Mouse (Mus musculus) limb, embryonic 12.5 days (tissue): ENCODE data around the gene Mcu. TPM values are rescaled to one million over a fixed set of nuclear protein-coding genes. Genes with fewer than 3 reads are reported as not detected.

Experiments used
- ATAC-seq: fragments of 200-750 bp; cut with Nextera tagmentation; 2 replicates; pipeline ENCODE4 v1.8.0; 2017; ENCODE audit warnings: low read depth, moderate TSS enrichment; ENCODE audit not compliant: insufficient number of reproducible peaks, insufficient read depth, low FRiP score, low TSS enrichment
- H3K27ac ChIP-seq: fragments of 300-500 bp; sonication (generic); 2 replicates; pipeline ENCODE4 v1.5.1; 2016; ENCODE audit warnings: mild to moderate bottlenecking, moderate library complexity
- H3K27me3 ChIP-seq: fragments of 300-500 bp; sonication (generic); 2 replicates; pipeline ENCODE4 v1.6.1; 2016; ENCODE audit warnings: mild to moderate bottlenecking, moderate library complexity
- H3K36me3 ChIP-seq: fragments of 300-500 bp; sonication (generic); 2 replicates; pipeline ENCODE4 v1.6.1; 2016; ENCODE audit warnings: mild to moderate bottlenecking, moderate library complexity
- H3K4me1 ChIP-seq: fragments of 300-500 bp; sonication (generic); replicated peaks from 2 replicates; pipeline ENCODE4 v1.6.1; 2016
- H3K4me2 ChIP-seq: fragments of 300-500 bp; sonication (generic); 2 replicates; pipeline ENCODE4 v1.6.1; 2016; ENCODE audit warnings: mild to moderate bottlenecking, moderate library complexity
- H3K4me3 ChIP-seq: fragments of 300-500 bp; sonication (generic); replicated peaks from 2 replicates; pipeline ENCODE4 v1.5.1; 2016; ENCODE audit warnings: mild to moderate bottlenecking
- H3K9ac ChIP-seq: fragments of 300-500 bp; sonication (generic); replicated peaks from 2 replicates; pipeline ENCODE4 v1.6.1; 2016; ENCODE audit warnings: mild to moderate bottlenecking, moderate library complexity
- H3K9me3 ChIP-seq: fragments of 300-500 bp; sonication (generic); 2 replicates; pipeline ENCODE4 v1.6.1; 2016; ENCODE audit warnings: mild to moderate bottlenecking, moderate library complexity
- WGBS: fragments of 180-500 bp; shearing (Covaris S2); methylation state at CpG from one replicate; pipeline ENCODE4 v1.1.7; 2016; 5-methylcytosine and 5-hydroxymethylcytosine counted together
- polyA plus RNA-seq: library from polyadenylated mRNA; unstranded; fragments of >200 nt; fragmentation: Nextera tagmentation; extraction: Ambion mirVana; gene quantifications from 2 replicates; pipeline ENCODE4 v1.2.1, GENCODE M21; 2016

The Mcu gene
- polyA plus RNA-seq, 1 experiment from 2014 or later, result 48.4 TPM

DNA sequence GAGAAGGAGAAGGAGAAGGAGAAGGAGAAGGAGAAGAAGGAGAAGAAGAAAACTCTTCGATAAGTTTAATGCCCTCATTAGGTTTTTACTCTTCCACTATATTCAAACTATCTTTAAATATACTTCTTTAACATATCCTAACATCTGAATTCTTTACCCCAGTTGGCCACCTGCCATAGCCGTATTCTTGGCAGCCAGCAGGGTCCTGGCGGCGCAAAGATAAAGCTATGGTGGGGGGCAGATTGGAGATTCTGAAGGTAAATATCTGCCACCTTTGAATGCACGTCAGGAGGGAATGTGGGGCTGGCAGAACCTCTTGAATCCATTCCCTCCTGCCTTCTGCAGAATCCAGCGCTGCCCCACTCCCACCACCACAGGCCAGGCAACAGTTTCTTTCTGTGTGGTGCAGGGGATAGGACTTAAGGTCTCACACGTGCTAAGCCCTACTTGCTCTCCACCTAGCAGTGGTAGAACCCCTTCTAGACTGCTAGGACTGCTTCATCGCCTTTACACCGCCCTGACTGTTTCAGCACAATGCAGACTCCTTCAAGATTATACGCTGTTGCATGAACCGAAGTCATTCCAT lies 11.5 kb downstream of the Mcu start:
- no peaks in the 10 kb centered on the region for H3K9me3 ChIP-seq
- WGBS, result 87% methylated on average over 11 of the region's 11 CpGs
- ATAC-seq, result no peak

DNA sequence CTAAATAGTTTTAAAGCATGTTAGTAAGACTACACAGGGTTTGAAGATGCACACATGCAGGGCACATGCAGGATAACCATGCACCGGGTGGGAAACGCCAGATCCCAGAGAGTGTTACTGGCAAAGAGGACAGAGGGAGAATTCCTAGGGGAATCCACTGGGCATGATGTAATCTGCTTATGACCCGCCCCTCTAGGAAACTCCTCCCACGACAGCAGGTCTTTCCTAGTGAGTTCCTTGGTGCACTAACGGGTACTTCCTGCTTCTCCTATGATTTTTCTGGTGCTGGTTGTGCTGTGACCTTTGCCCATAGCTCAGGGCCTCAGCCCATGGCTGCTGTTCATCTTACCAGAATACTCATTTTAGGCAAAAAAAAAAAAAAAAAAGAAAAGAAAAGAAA lies 12.6 kb downstream of the Mcu start:
- no peak overlapping the region for H3K27ac ChIP-seq
- ATAC-seq, result no peak
- H3K9ac ChIP-seq, result no peak overlapping the region
- H3K36me3 ChIP-seq, result peaks cover 5% of the 10 kb centered on the region; the same call in 1 of the 2 replicates
- no peak overlapping the region for H3K4me3 ChIP-seq
- H3K4me1 ChIP-seq, result peaks cover 5% of the 10 kb centered on the region
- no peaks in the 10 kb centered on the region for H3K27me3 ChIP-seq
- no peaks in the 10 kb centered on the region for H3K9me3 ChIP-seq
- H3K4me2 ChIP-seq, result no peak overlapping the region
- 61% methylated on average over 5 of the region's 5 CpGs for WGBS

More for the DNA sequence above, 11.5 kb downstream of the Mcu start:
- Histone ChIP-seq H3K36me3 (no peaks in the 10 kb centered on the region), H3K9ac (no peak overlapping the region), H3K4me1 (peaks cover 12% of the 10 kb centered on the region), H3K4me3 (no peak overlapping the region), H3K4me2 (no peak overlapping the region), H3K27me3 (no peaks in the 10 kb centered on the region), H3K27ac (no peak overlapping the region)

DNA sequence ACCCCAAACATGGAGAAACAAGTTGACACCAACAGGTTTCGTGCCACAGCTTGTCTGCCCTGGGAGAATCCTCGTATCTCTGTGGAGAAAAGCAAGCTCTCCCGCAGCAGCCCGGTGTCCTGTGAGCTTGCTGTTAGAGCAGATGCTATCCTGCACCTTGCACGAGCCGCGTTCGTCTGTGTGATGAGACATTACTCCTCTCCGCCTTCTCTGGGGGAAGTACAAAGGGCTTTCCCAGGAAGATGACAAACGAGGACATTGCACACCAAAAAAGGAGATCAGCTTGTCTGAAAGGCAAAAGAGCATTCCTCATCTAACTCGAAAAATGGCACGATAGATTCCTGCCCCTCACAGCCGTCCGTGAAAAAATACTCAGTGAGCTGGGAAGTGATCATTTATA lies 13.6 kb downstream of the Mcu start:
- Histone ChIP-seq H3K9me3 (no peaks in the 10 kb centered on the region), H3K4me1 (peaks cover 5% of the 10 kb centered on the region), H3K27ac (no peak overlapping the region), H3K4me3 (no peak overlapping the region), H3K36me3 (peaks cover 10% of the 10 kb centered on the region; the same call in 1 of the 2 replicates), H3K9ac (no peak overlapping the region), H3K4me2 (no peak overlapping the region), H3K27me3 (no peaks in the 10 kb centered on the region)
- 80% methylated on average over 14 of the region's 14 CpGs for WGBS
- ATAC-seq, result no peak

DNA sequence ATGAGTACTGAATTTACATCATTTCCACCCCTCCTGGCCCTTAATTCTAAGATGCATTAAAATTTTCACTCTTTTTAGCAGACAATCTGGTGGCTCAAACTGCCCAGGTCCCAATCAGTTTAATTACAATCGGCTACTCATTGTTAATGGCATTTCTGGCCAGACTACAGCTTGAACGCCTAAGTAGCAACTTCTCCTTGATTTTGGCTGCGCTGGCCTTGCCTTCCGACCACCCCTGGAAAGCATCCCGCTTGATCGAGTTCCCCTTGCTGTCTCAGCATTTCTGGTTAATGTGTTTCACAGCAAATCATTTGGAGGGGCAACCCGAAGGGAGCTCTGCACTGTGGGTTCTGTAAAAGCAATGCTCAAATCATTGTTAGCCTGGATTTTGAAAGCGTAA lies 14.4 kb downstream of the Mcu start:
- H3K27ac ChIP-seq, result no peak overlapping the region

DNA sequence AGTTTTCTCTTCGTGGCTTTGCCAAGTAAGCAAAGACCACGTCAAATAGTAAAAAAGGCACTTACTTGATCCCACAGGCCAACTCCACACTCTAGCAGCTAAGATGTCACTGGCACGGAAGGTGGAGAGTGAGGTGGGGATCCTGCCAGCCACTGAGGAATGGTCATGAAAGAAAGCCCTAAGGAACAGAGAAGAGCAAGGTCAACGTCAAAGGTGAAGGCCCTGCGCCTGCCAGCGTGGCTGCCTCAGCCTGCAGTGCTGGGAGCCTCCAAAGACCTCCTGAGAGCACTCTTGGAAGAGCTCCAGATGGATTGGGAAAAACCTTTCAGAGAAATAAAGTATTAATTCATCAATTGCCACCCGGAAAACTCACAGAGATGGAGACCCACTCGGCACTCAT lies 16.0 kb downstream of the Mcu start:
- no peak for ATAC-seq
- H3K9me3 ChIP-seq, result no peaks in the 10 kb centered on the region
- no peak overlapping the region for H3K27ac ChIP-seq
- H3K4me2 ChIP-seq, result no peak overlapping the region
- no peak overlapping the region for H3K4me3 ChIP-seq
- no peaks in the 10 kb centered on the region for H3K27me3 ChIP-seq
- H3K36me3 ChIP-seq, result peaks cover 10% of the 10 kb centered on the region; the same call in 1 of the 2 replicates
- H3K4me1 ChIP-seq, result peaks cover 5% of the 10 kb centered on the region
- H3K9ac ChIP-seq, result no peak overlapping the region
- 82% methylated on average over 8 of the region's 8 CpGs for WGBS

More for the DNA sequence above, 14.4 kb downstream of the Mcu start:
- Histone ChIP-seq H3K4me2 (no peak overlapping the region), H3K27me3 (no peaks in the 10 kb centered on the region), H3K36me3 (peaks cover 10% of the 10 kb centered on the region; the same call in 1 of the 2 replicates), H3K9ac (no peak overlapping the region), H3K4me1 (peaks cover 5% of the 10 kb centered on the region), H3K4me3 (no peak overlapping the region), H3K9me3 (no peaks in the 10 kb centered on the region)
- no peak for ATAC-seq
- WGBS, result 61% methylated on average over 8 of the region's 8 CpGs

DNA sequence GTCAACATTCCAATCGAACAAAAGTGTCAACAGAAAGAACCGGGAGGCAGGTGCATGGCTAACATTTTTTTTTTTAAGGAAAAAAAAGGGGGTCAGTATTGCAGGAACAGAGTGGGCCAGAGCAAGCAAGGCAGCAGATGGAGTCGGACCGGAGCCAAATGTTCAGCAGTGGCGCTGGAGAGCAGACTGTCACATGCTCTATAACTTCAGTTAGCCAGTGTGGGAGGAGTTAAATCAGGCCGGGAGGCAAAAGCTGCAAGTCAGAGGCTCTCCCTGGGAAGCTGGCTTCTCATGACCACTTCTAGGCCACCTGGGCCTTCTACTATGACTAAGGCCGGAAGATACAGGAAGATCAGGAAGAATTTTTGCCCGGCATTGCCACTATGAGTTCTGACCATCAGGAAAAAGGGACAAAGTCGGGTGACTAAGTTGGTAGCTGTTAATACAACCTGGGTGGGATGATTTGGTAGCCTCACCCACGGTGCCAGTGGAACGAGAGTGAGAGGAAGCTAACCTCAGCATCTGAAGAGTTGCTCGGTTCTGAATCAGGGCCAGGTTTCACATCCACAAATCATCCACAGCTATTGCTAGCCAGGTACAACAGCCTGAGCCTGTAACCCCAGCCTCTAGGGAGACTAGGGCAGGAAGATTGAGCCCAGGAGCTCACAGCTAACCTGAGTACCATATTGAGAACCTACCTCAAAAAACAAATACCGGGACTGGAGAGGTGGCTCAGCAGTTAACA lies 22.5 kb downstream of the Mcu start:
- no peaks in the 10 kb centered on the region for H3K27me3 ChIP-seq
- peaks cover 10% of the 10 kb centered on the region; the same call in 1 of the 2 replicates for H3K36me3 ChIP-seq
- H3K4me2 ChIP-seq, result no peak overlapping the region
- no peak overlapping the region for H3K4me3 ChIP-seq
- H3K4me1 ChIP-seq, result no peaks in the 10 kb centered on the region
- no peak for ATAC-seq
- no peak overlapping the region for H3K9ac ChIP-seq
- no peaks in the 10 kb centered on the region for H3K9me3 ChIP-seq
- WGBS, result 73% methylated on average over 13 of the region's 13 CpGs
- H3K27ac ChIP-seq, result no peak overlapping the region

DNA sequence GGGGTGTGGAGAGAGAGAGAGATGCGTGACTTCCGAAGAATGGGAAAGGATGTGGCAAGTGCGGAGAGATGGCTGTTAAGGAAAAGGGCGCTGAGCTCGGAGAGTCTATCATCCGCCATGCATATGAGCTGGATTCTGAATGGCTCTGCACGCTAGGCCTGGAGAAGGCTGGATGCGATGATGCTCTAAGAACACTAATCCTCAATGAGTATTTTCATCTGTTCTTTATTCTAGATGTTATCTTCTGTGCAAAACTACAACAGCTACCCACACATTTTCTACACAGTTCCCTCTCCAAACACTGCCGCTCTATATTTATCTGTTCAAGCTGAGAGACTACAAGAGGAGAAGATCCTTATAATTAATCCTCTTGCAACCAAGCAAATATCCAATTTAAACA lies 25.9 kb downstream of the Mcu start:
- 98% methylated on average over 9 of the region's 9 CpGs for WGBS
- no peaks in the 10 kb centered on the region for H3K4me1 ChIP-seq
- H3K4me3 ChIP-seq, result no peak overlapping the region
- no peak overlapping the region for H3K4me2 ChIP-seq
- no peaks in the 10 kb centered on the region for H3K27me3 ChIP-seq
- H3K27ac ChIP-seq, result no peak overlapping the region
- H3K9me3 ChIP-seq, result no peaks in the 10 kb centered on the region
- H3K9ac ChIP-seq, result no peak overlapping the region
- H3K36me3 ChIP-seq, result 0 out of 2 replicates have a peak, but pooled peaks cover 4% of the 10 kb centered on the region
- no peak for ATAC-seq

DNA sequence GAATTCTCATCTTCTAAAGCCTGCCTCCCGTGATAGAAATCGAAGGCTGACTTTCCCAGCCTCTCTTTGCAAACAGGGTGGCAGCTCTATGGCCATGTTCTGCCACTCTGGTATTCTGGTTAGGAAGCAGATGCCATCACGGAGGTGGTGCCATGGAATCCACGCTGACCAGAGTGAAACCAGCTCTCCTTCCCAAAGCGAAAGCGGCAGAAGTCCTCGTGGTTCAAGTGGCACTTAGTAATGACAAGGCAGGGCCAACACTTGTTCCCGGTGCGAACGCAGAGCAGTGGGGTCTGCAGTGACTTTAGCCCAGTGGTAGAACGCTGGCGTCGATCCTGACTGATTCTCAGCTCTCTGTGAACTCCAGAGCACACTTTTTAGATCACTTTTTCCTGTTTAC lies 26.6 kb downstream of the Mcu start:
- no peaks in the 10 kb centered on the region for H3K4me1 ChIP-seq
- H3K36me3 ChIP-seq, result 0 out of 2 replicates have a peak, but pooled peaks cover 4% of the 10 kb centered on the region
- ATAC-seq, result no peak
- no peaks in the 10 kb centered on the region for H3K27me3 ChIP-seq
- no peak overlapping the region for H3K4me2 ChIP-seq
- H3K9me3 ChIP-seq, result no peaks in the 10 kb centered on the region
- WGBS, result 83% methylated on average over 13 of the region's 13 CpGs
- no peak overlapping the region for H3K27ac ChIP-seq
- H3K9ac ChIP-seq, result no peak overlapping the region
- no peak overlapping the region for H3K4me3 ChIP-seq

DNA sequence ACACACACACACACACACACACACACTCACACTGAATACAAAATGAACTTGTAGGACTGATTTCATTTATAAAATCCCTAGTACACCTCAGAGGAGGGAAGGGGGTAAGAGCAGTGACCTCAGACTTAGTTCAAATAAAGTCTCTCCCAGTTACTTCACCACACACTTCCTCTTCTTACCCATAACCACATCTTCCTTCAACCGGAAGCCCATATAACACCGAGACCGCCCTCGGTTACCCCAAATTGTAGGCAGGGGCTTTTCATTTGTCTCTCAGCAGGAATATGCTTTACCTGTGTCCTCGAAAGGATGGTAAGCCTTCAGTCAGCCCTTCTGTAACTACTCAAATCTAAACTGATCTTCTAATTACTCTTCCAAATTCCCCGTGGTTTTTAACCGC lies 27.1 kb downstream of the Mcu start:
- H3K9me3 ChIP-seq, result no peaks in the 10 kb centered on the region
- H3K27ac ChIP-seq, result no peak overlapping the region
- no peak overlapping the region for H3K9ac ChIP-seq
- ATAC-seq, result no peak
- H3K4me3 ChIP-seq, result no peak overlapping the region
- no peaks in the 10 kb centered on the region for H3K27me3 ChIP-seq
- no peaks in the 10 kb centered on the region for H3K4me1 ChIP-seq
- H3K36me3 ChIP-seq, result 0 out of 2 replicates have a peak, but pooled peaks cover 3% of the 10 kb centered on the region
- H3K4me2 ChIP-seq, result no peak overlapping the region
- 84% methylated on average over 7 of the region's 7 CpGs for WGBS

DNA sequence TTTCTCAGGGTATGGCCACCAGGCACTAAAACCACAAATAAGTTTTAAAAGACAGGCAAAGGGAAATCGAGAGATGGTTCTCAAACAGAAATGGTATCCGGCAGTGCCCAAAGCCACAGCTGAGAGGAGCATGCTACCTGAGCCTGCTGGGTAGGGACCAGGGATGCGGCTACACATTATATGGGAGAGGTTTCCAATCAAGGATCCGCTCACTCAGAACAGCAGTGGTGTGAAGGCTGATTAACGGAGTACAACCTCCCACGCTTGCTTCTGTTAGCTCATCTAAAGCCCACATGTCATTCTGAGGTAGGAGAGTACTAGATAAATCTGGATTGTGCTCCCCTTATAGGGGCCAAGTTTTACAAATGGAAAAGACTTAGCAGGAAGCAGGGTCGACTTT lies 28.4 kb downstream of the Mcu start:
- no peak for ATAC-seq
- Histone ChIP-seq H3K4me2 (no peak overlapping the region), H3K36me3 (peaks cover 4% of the 10 kb centered on the region), H3K9me3 (peaks cover 4% of the 10 kb centered on the region; the same call in 1 of the 2 replicates), H3K27me3 (no peaks in the 10 kb centered on the region), H3K9ac (no peak overlapping the region), H3K27ac (no peak overlapping the region), H3K4me3 (no peak overlapping the region), H3K4me1 (no peaks in the 10 kb centered on the region)
- WGBS, result 85% methylated on average over 7 of the region's 7 CpGs

DNA sequence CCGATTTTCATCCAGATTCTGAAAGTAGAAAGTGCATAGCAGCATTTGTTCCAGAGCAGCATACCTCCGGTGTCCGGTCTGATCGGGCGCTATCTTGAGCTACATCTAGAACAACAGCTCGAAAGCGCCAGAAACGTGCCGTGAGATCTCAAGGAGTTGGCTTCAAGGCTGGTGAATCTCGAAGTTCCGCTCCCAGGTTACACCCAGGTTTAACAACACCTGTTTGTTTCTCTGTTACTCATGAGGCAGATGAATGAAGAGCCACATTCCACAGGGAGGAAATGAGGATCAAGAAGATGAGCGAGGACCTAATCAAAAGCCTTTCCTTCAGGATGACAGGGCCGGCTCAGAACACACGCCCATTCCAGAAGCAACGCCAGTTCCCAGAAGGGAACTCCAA lies 29.7 kb downstream of the Mcu start:
- Histone ChIP-seq H3K27ac (no peak overlapping the region), H3K36me3 (peaks cover 9% of the 10 kb centered on the region), H3K4me2 (no peak overlapping the region), H3K9me3 (peaks cover 6% of the 10 kb centered on the region; the same call in 1 of the 2 replicates), H3K27me3 (no peaks in the 10 kb centered on the region), H3K4me3 (no peak overlapping the region), H3K4me1 (no peaks in the 10 kb centered on the region), H3K9ac (no peak overlapping the region)
- WGBS, result 92% methylated on average over 15 of the region's 15 CpGs
- no peak for ATAC-seq
